Mouse (Mus musculus): ENCODE measurements around the gene B4galt4. TPM values are rescaled to one million over a fixed set of nuclear protein-coding genes. Genes with fewer than 3 reads are reported as not detected.

The B4galt4 gene
- polyA plus RNA-seq, 1 experiment from 2014 or later: 34.9 TPM

DNA sequence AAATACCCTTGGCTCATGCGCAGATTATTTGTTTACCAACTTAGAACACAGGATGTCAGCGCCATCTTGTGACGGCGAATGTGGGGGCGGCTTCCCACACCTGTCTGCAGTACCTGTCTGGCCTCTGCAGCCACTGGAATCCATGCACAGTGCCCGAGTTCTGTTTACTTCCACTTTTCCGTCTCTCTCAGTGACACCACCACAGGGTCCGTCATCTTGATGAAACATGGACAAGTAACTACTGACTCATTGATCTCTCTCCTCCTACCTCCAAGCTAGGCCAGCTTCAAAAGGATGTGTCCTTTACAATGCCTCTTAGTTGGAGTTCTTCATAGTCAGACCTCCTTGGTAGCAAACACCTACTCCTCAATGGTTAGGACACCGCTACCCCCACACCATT lies 20.7 kb upstream of the B4galt4 start:
- 94% methylated on average over 8 of the region's 9 CpGs for WGBS
- Histone ChIP-seq H3K27ac (ENCODE audit: low read depth, low read length) (no peak overlapping the region), H3K4me2 (ENCODE audit: low read depth, low read length) (no peak overlapping the region), H3K36me3 (ENCODE audit: control insufficient read depth, insufficient read depth, low read length) (no peaks in the 10 kb centered on the region), H3K9me3 (ENCODE audit: control insufficient read depth, low read length) (no peaks in the 10 kb centered on the region), H3K9ac (replicated peaks; ENCODE audit: low read depth, low read length) (no peak overlapping the region), H3K4me3 (ENCODE audit: low read depth, low read length) (no peak overlapping the region), H3K4me1 (ENCODE audit: control insufficient read depth, insufficient read depth, low read length) (no peaks in the 10 kb centered on the region), H3K27me3 (ENCODE audit: control insufficient read depth, insufficient read depth, low read length) (no peaks in the 10 kb centered on the region)
- ATAC-seq (ENCODE audit: low read depth): no peak

DNA sequence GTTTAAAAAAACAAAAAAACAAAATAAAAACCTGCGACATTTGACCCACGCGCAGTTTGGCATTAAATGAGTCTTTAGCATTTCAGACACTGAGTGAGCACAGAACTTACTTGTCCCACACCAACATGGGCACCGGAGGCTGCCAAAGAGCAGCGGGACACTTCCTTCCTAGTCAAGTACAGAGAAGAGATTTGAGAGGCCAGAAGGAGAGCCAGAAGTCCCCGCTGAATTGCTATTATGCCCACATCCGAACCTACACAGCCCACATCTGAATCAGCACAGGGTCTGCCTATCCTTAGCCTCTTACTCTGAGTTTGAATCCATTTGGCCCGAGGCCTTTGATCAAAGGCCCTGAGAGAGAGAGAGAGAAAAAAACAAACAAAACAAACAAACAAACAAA lies 17.8 kb upstream of the B4galt4 start:
- Histone ChIP-seq H3K27ac (ENCODE audit: low read depth, low read length) (no peak overlapping the region), H3K4me3 (ENCODE audit: low read depth, low read length) (no peak overlapping the region), H3K9ac (replicated peaks; ENCODE audit: low read depth, low read length) (no peak overlapping the region), H3K9me3 (ENCODE audit: control insufficient read depth, low read length) (no peaks in the 10 kb centered on the region), H3K4me2 (ENCODE audit: low read depth, low read length) (no peak overlapping the region), H3K27me3 (ENCODE audit: control insufficient read depth, insufficient read depth, low read length) (no peaks in the 10 kb centered on the region), H3K36me3 (ENCODE audit: control insufficient read depth, insufficient read depth, low read length) (no peaks in the 10 kb centered on the region), H3K4me1 (ENCODE audit: control insufficient read depth, insufficient read depth, low read length) (no peaks in the 10 kb centered on the region)
- ATAC-seq (ENCODE audit: low read depth): no peak
- WGBS: 81% methylated on average over 8 of the region's 8 CpGs

DNA sequence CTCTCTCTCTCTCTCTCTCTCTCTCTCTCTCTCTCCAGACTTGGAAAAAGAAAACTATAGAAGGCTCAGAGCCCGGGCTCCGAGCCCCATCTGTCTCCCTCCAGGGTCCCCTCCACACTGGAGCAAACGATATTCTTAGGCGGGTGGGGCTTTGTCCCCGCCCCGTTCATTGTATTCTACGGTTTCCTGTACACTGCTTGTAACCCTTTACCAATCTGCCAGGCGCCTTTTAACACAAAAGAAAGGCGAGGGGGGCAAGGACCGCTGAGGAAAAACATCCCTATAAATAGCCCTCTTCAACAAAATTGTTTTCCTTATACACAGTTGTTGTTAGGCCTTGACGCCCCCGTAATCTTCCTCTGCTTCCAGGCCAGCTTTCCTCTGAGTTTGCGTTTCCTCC lies 17.1 kb upstream of the B4galt4 start:
- no peaks in the 10 kb centered on the region for H3K27me3 ChIP-seq (ENCODE audit: control insufficient read depth, insufficient read depth, low read length)
- H3K36me3 ChIP-seq (ENCODE audit: control insufficient read depth, insufficient read depth, low read length): no peaks in the 10 kb centered on the region
- H3K4me2 ChIP-seq (ENCODE audit: low read depth, low read length): no peak overlapping the region
- ATAC-seq (ENCODE audit: low read depth): no peak
- H3K4me3 ChIP-seq (ENCODE audit: low read depth, low read length): no peak overlapping the region
- no peak overlapping the region for H3K27ac ChIP-seq (ENCODE audit: low read depth, low read length)
- no peaks in the 10 kb centered on the region for H3K4me1 ChIP-seq (ENCODE audit: control insufficient read depth, insufficient read depth, low read length)
- H3K9me3 ChIP-seq (ENCODE audit: control insufficient read depth, low read length): no peaks in the 10 kb centered on the region
- H3K9ac ChIP-seq (replicated peaks; ENCODE audit: low read depth, low read length): no peak overlapping the region
- 62% methylated on average over 13 of the region's 13 CpGs for WGBS

DNA sequence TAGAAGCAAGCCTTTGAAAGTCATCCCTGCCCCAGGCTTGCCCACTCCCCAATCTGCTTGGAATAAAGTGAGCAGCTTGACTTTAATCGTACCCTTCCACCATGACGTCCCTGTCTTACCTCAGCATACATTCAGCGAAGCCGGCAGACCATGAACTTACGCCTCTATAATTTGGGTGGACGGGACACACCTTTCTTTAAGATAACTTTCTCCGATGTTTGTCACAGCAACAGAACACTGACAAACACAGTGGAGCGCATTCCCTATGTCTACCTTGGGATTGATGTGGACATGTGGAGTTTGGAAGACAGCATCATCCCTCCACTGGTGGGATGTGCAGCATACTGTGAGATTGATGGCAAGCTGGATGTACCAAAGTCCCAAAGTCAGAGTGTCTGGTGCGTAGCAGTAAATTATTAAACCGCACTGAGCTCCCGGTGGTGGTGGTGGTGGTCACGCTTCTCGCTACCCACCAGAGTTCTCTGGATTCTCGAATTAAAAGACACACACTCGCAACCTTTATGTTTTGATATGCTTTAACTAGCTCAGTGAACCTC lies 13.4 kb upstream of the B4galt4 start:
- no peak for ATAC-seq (ENCODE audit: low read depth)
- no peaks in the 10 kb centered on the region for H3K27me3 ChIP-seq (ENCODE audit: control insufficient read depth, insufficient read depth, low read length)
- WGBS: 93% methylated on average over 15 of the region's 15 CpGs
- H3K4me2 ChIP-seq (ENCODE audit: low read depth, low read length): no peak overlapping the region
- no peaks in the 10 kb centered on the region for H3K4me1 ChIP-seq (ENCODE audit: control insufficient read depth, insufficient read depth, low read length)
- no peaks in the 10 kb centered on the region for H3K9me3 ChIP-seq (ENCODE audit: control insufficient read depth, low read length)
- no peaks in the 10 kb centered on the region for H3K36me3 ChIP-seq (ENCODE audit: control insufficient read depth, insufficient read depth, low read length)
- no peak overlapping the region for H3K9ac ChIP-seq (replicated peaks; ENCODE audit: low read depth, low read length)
- no peak overlapping the region for H3K27ac ChIP-seq (ENCODE audit: low read depth, low read length)
- H3K4me3 ChIP-seq (ENCODE audit: low read depth, low read length): no peak overlapping the region

- Histone ChIP-seq H3K36me3 (ENCODE audit: control insufficient read depth, insufficient read depth, low read length) (no peaks in the 10 kb centered on the region), H3K27me3 (ENCODE audit: control insufficient read depth, insufficient read depth, low read length) (no peaks in the 10 kb centered on the region), H3K4me3 (ENCODE audit: low read depth, low read length) (no peak overlapping the region), H3K4me2 (ENCODE audit: low read depth, low read length) (no peak overlapping the region), H3K9ac (replicated peaks; ENCODE audit: low read depth, low read length) (no peak overlapping the region), H3K9me3 (ENCODE audit: control insufficient read depth, low read length) (no peaks in the 10 kb centered on the region), H3K27ac (ENCODE audit: low read depth, low read length) (no peak overlapping the region), H3K4me1 (ENCODE audit: control insufficient read depth, insufficient read depth, low read length) (no peaks in the 10 kb centered on the region)
- no peak for ATAC-seq (ENCODE audit: low read depth)
- 87% methylated on average over 6 of the region's 6 CpGs for WGBS
Observed at GRCm38 (mm10) chr16:38729139-38729538, 12.9 kb upstream of the B4galt4 start.

- Histone ChIP-seq H3K36me3 (ENCODE audit: control insufficient read depth, insufficient read depth, low read length) (no peaks in the 10 kb centered on the region), H3K4me2 (ENCODE audit: low read depth, low read length) (no peak overlapping the region; the same call in 1 of the 2 replicates), H3K9me3 (ENCODE audit: control insufficient read depth, low read length) (no peaks in the 10 kb centered on the region), H3K4me1 (ENCODE audit: control insufficient read depth, insufficient read depth, low read length) (no peaks in the 10 kb centered on the region), H3K4me3 (ENCODE audit: low read depth, low read length) (no peak overlapping the region), H3K27me3 (ENCODE audit: control insufficient read depth, insufficient read depth, low read length) (no peaks in the 10 kb centered on the region), H3K27ac (ENCODE audit: low read depth, low read length) (no peak overlapping the region), H3K9ac (replicated peaks; ENCODE audit: low read depth, low read length) (no peak overlapping the region)
- peak; percentile 70; the same call in 1 of the 2 replicates for ATAC-seq (ENCODE audit: low read depth)
- 57% methylated on average over 15 of the region's 15 CpGs for WGBS
Observed at GRCm38 (mm10) chr16:38729610-38730288, 12.3 kb upstream of the B4galt4 start.

GRCm38 (mm10) chr16:38730921-38731320 lies 11.1 kb upstream of the B4galt4 start:
- Histone ChIP-seq H3K4me3 (ENCODE audit: low read depth, low read length) (no peak overlapping the region), H3K36me3 (ENCODE audit: control insufficient read depth, insufficient read depth, low read length) (no peaks in the 10 kb centered on the region), H3K27me3 (ENCODE audit: control insufficient read depth, insufficient read depth, low read length) (no peaks in the 10 kb centered on the region), H3K9ac (replicated peaks; ENCODE audit: low read depth, low read length) (no peak overlapping the region), H3K27ac (ENCODE audit: low read depth, low read length) (no peak overlapping the region), H3K9me3 (ENCODE audit: control insufficient read depth, low read length) (no peaks in the 10 kb centered on the region), H3K4me1 (ENCODE audit: control insufficient read depth, insufficient read depth, low read length) (no peaks in the 10 kb centered on the region), H3K4me2 (ENCODE audit: low read depth, low read length) (no peak overlapping the region)
- ATAC-seq (ENCODE audit: low read depth): no peak
- 57% methylated on average over 8 of the region's 8 CpGs for WGBS

DNA sequence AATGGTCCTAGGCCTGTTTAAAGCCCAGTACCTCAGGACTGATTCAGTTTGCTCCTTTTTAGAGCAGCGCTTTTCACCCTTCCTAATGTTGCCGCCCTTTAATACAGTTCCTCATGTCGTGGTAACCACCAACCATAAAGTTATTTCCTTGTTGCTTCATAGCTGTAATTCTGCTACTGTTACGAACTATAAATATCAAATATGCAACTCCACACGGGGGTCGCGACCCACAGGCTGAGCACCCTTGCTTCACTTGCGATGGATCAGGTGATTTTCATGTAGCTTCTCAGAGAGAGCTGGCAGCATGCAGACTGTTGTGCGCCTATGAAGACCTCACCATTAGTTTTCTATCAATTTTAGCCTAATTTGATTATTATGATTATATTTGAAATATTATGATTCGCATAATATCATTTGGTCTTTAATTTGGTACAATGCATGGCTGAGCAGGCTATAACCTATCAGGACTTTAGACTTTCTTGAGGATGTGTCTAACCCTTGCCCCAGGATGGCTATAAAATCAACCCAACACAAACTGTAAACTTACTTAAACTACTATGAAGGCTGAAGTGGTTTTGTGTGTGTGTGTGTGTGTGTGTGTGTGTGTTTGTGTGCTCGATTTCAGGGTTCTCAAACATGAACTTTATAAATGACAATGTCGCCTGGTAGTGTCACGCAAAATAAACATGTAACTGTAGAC lies 710 bp upstream of the B4galt4 start:
- 0 out of 2 replicates have a peak, but pooled peaks have one; percentile 1 for ATAC-seq (ENCODE audit: low read depth)
- H3K27me3 ChIP-seq (ENCODE audit: control insufficient read depth, insufficient read depth, low read length): no peaks in the 10 kb centered on the region
- WGBS: 86% methylated on average over 13 of the region's 13 CpGs
- H3K9me3 ChIP-seq (ENCODE audit: control insufficient read depth, low read length): no peaks in the 10 kb centered on the region
- peak overlapping the region; percentile 89; the same call in 1 of the 2 replicates for H3K9ac ChIP-seq (replicated peaks; ENCODE audit: low read depth, low read length)
- peak overlapping the region; percentile 81 for H3K4me3 ChIP-seq (ENCODE audit: low read depth, low read length)
- H3K27ac ChIP-seq (ENCODE audit: low read depth, low read length): no peak overlapping the region
- peak overlapping the region; percentile 95 for H3K4me2 ChIP-seq (ENCODE audit: low read depth, low read length)
- H3K36me3 ChIP-seq (ENCODE audit: control insufficient read depth, insufficient read depth, low read length): no peaks in the 10 kb centered on the region
- peaks cover 6% of the 10 kb centered on the region; the same call in 1 of the 2 replicates for H3K4me1 ChIP-seq (ENCODE audit: control insufficient read depth, insufficient read depth, low read length)

DNA sequence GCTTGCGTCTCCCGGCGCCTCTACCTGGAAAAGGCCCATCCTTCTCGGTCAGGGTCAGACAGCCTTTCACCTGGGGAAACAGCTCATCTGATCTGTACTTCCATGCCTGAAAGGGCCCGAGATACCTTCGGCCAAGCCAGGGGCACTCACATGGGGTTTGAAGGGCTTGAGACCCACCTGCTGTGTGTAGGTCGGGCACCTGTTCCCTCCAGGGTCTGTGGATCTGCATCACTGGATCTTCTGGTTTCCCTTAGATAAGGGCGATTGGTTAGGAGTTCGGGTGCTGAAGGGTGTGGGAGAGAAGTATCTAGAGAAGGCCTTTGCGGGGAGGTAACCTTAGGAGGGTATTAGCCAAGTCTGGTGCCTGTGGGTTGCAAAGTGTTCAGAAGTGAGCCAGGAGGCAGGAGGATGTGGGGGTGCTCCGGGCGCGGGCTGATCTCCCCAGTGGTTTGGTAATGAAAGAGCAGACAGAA lies 631 bp downstream of the B4galt4 start:
- Histone ChIP-seq H3K36me3 (ENCODE audit: control insufficient read depth, insufficient read depth, low read length) (no peaks in the 10 kb centered on the region), H3K9ac (replicated peaks; ENCODE audit: low read depth, low read length) (peak overlapping the region; percentile 89), H3K4me1 (ENCODE audit: control insufficient read depth, insufficient read depth, low read length) (peaks cover 6% of the 10 kb centered on the region; the same call in 1 of the 2 replicates), H3K27ac (ENCODE audit: low read depth, low read length) (peak overlapping the region; percentile 76), H3K9me3 (ENCODE audit: control insufficient read depth, low read length) (no peaks in the 10 kb centered on the region), H3K4me3 (ENCODE audit: low read depth, low read length) (peak overlapping the region; percentile 81), H3K4me2 (ENCODE audit: low read depth, low read length) (peak overlapping the region; percentile 95), H3K27me3 (ENCODE audit: control insufficient read depth, insufficient read depth, low read length) (no peaks in the 10 kb centered on the region)
- under 1% methylated on average over 13 of the region's 13 CpGs for WGBS
- peak; percentile 73 for ATAC-seq (ENCODE audit: low read depth)

All from neural tube, embryonic 14.5 days (tissue).